Mouse (Mus musculus) liver, embryonic 15.5 days (tissue): ENCODE measurements around the gene Gadd45g. TPM values are rescaled to one million over a fixed set of nuclear protein-coding genes. Genes with fewer than 3 reads are reported as not detected.
A peak's percentile ranks its signal among the peaks of the same experiment; 100 is the strongest.
"Not testable (repeated sequence)": the region's sequence is repeated elsewhere in the genome, so short reads cannot be mapped to it uniquely, and the experiment has no call there.

Experiments used
- ATAC-seq: fragments of 200-750 bp; cut with Nextera tagmentation; 2 replicates; pipeline ENCODE4 v1.8.0; 2017; ENCODE audit warnings: moderate number of reproducible peaks, mild to moderate bottlenecking, moderate library complexity; ENCODE audit not compliant: insufficient read depth
- H3K27ac ChIP-seq: fragments of 300-500 bp; sonication (generic); replicated peaks from 2 replicates; pipeline ENCODE4 v1.5.1; 2015; ENCODE audit warnings: mild to moderate bottlenecking, inconsistent platforms
- H3K27me3 ChIP-seq: fragments of 300-500 bp; sonication (generic); 2 replicates; pipeline ENCODE4 v1.6.1; 2015; ENCODE audit warnings: mild to moderate bottlenecking, inconsistent platforms
- H3K36me3 ChIP-seq: fragments of 300-500 bp; sonication (generic); replicated peaks from 2 replicates; pipeline ENCODE4 v1.6.1; 2015; ENCODE audit warnings: moderate library complexity, mild to moderate bottlenecking, inconsistent platforms
- H3K4me1 ChIP-seq: fragments of 300-500 bp; sonication (generic); replicated peaks from 2 replicates; pipeline ENCODE4 v1.6.1; 2015; ENCODE audit warnings: inconsistent platforms
- H3K4me2 ChIP-seq: fragments of 300-500 bp; sonication (generic); 2 replicates; pipeline ENCODE4 v1.6.1; 2015; ENCODE audit warnings: moderate library complexity, mild to moderate bottlenecking, inconsistent platforms
- H3K4me3 ChIP-seq: fragments of 300-500 bp; sonication (generic); replicated peaks from 2 replicates; pipeline ENCODE4 v1.5.1; 2015; ENCODE audit warnings: mild to moderate bottlenecking, inconsistent platforms
- H3K9ac ChIP-seq: fragments of 300-500 bp; sonication (generic); 2 replicates; pipeline ENCODE4 v1.6.1; 2015; ENCODE audit warnings: moderate library complexity, mild to moderate bottlenecking, inconsistent platforms
- H3K9me3 ChIP-seq: fragments of 300-500 bp; sonication (generic); replicated peaks from 2 replicates; pipeline ENCODE4 v1.6.1; 2016; ENCODE audit warnings: inconsistent platforms
- WGBS: fragments of 180-500 bp; shearing (Covaris S2); methylation state at CpG from one replicate; pipeline ENCODE4 v1.1.7; 2015; ENCODE audit warnings: mixed read lengths; ENCODE audit not compliant: insufficient replicate concordance; 5-methylcytosine and 5-hydroxymethylcytosine counted together
- polyA plus RNA-seq: library from polyadenylated mRNA; unstranded; fragments of >200 nt; fragmentation: Nextera tagmentation; extraction: Ambion mirVana; gene quantifications from 2 replicates; pipeline ENCODE4 v1.2.1, GENCODE M21; 2015

Gadd45g gene
- polyA plus RNA-seq, 1 experiment from 2014 or later, result 14.0 TPM

DNA sequence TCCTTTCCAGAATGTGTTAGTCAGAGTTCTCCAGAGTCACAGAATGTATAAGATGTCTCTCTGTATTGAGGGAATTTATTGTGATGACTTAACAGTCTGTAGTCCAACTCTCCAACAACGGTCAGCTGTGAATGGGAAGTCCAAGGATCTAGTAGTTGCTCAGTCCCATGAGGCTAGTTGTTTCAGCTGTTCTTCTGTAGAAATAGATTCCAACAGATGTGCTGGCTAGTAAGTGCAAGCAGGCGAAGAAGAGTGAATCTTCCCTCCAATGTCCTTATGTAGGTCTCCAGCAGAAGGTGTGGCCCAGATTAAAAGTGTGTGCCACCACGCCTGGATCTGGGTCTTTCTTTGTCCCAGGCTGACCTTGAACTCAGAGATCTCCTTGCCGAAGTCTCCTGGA is 11.3 kb upstream of the Gadd45g start:
- H3K4me3 ChIP-seq, H3K9ac ChIP-seq, H3K36me3 ChIP-seq, H3K27me3 ChIP-seq, ATAC-seq, H3K9me3 ChIP-seq, H3K4me2 ChIP-seq, H3K27ac ChIP-seq: not testable (repeated sequence)
- WGBS, result 52% methylated on average over 4 of the region's 4 CpGs
- H3K4me1 ChIP-seq, result peaks cover 27% of the 10 kb centered on the region

GRCm38 (mm10) chr13:51837402-51837801 is 9.1 kb upstream of the Gadd45g start:
- 7% methylated on average over 5 of the region's 5 CpGs for WGBS
- Histone ChIP-seq H3K4me1 (peaks cover 49% of the 10 kb centered on the region), H3K36me3 (no peaks in the 10 kb centered on the region), H3K27ac (no peak overlapping the region), H3K4me2 (no peak overlapping the region), H3K4me3 (no peak overlapping the region), H3K9me3 (no peaks in the 10 kb centered on the region), H3K9ac (no peak overlapping the region), H3K27me3 (peaks cover 3% of the 10 kb centered on the region; the same call in 1 of the 2 replicates)
- no peak for ATAC-seq

GRCm38 (mm10) chr13:51839250-51840026 is 7.0 kb upstream of the Gadd45g start:
- Histone ChIP-seq H3K27me3 (peaks cover 14% of the 10 kb centered on the region), H3K36me3 (no peaks in the 10 kb centered on the region), H3K4me2 (peak overlapping the region; percentile 9; the same call in 1 of the 2 replicates), H3K4me3 (no peak overlapping the region), H3K4me1 (peaks cover 54% of the 10 kb centered on the region), H3K9ac (no peak overlapping the region), H3K27ac (no peak overlapping the region), H3K9me3 (no peaks in the 10 kb centered on the region)
- 7% methylated on average over 8 of the region's 8 CpGs for WGBS
- ATAC-seq, result no peak

DNA sequence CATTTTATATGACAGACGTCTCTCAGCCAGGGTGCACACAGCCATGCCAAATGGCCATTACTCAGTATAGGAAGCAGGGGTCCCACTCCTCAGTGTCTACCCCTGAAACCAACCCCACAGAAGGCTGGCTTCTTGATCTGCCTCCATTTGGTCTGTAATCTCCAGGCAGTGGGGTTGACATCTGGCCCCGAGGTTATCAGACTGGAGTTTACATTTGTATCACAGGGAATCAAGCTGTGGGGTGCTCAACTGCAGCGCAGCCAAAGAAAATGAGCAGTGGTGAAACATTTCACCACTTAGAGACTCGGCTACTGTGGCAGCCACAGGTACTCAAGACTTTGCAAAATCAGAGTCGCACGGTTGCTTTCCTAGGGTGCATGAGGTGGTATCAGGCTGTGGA is 5.8 kb upstream of the Gadd45g start:
- Histone ChIP-seq H3K36me3 (no peaks in the 10 kb centered on the region), H3K9me3 (no peaks in the 10 kb centered on the region), H3K4me2 (peak overlapping the region; percentile 65), H3K4me3 (no peak overlapping the region), H3K4me1 (peaks cover 60% of the 10 kb centered on the region), H3K27me3 (peaks cover 14% of the 10 kb centered on the region), H3K27ac (peak overlapping the region; percentile 74), H3K9ac (no peak overlapping the region)
- no peak for ATAC-seq
- WGBS, result 33% methylated on average over 6 of the region's 6 CpGs

GRCm38 (mm10) chr13:51841541-51842115 is 4.8 kb upstream of the Gadd45g start:
- Histone ChIP-seq H3K4me2 (peak overlapping the region; percentile 65), H3K9me3 (no peaks in the 10 kb centered on the region), H3K4me1 (peaks cover 68% of the 10 kb centered on the region), H3K4me3 (peak overlapping the region; percentile 26), H3K27ac (peak overlapping the region; percentile 74), H3K9ac (peak overlapping the region; percentile 32; the same call in 1 of the 2 replicates), H3K36me3 (no peaks in the 10 kb centered on the region), H3K27me3 (peaks cover 14% of the 10 kb centered on the region)
- peak; percentile 69 for ATAC-seq
- 9% methylated on average over 12 of the region's 12 CpGs for WGBS

DNA sequence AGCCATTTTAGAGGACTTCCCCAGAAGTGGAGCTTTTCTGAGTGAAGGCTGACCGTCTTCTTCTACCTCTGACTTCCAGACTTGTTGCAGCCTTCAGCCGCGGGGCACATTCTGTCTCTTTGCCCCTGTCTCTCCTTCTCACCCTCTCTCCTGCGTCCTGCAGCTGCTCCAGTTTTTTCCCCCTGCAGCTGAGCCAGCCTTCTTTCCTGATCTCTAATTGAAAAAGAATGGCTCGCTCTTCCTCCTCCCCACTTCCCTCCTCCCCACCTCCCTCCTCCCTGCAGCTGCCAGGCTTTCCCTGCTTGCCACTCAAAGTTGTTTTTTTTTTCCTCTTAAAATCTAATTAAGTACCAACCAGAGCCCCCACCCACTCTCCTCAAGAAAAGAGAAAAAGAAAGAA is 4.3 kb upstream of the Gadd45g start:
- Histone ChIP-seq H3K9ac (peak overlapping the region; percentile 30; the same call in 1 of the 2 replicates), H3K27me3 (peaks cover 14% of the 10 kb centered on the region), H3K9me3 (no peaks in the 10 kb centered on the region), H3K36me3 (no peaks in the 10 kb centered on the region), H3K4me2 (peak overlapping the region; percentile 65), H3K27ac (peak overlapping the region; percentile 74), H3K4me3 (peak overlapping the region; percentile 26), H3K4me1 (peaks cover 74% of the 10 kb centered on the region)
- no peak for ATAC-seq
- WGBS, result 12% methylated on average over 5 of the region's 5 CpGs

DNA sequence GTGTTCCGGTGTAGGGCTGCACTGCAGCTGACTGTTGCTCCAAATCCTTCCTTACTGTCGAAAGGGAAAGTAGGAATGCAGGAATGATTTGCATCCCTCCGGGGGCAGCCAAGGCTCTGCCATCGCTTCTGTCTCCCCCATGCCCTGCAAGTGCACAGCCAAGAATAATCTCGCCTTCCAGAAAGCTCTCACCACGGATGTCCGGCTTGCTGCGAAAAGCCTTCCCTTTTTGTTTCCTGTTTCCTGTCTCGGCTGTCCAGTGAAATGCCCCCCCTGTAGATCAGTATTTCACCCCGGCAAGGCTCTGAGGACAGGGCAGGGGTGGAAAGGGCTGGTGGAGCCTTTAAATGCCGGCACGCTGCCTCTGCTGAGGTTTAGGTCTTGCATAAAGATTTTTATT is 3.7 kb upstream of the Gadd45g start:
- peaks cover 14% of the 10 kb centered on the region for H3K27me3 ChIP-seq
- 8% methylated on average over 12 of the region's 12 CpGs for WGBS
- ATAC-seq, result no peak
- no peaks in the 10 kb centered on the region for H3K36me3 ChIP-seq
- H3K4me1 ChIP-seq, result peaks cover 80% of the 10 kb centered on the region
- peak overlapping the region; percentile 30; the same call in 1 of the 2 replicates for H3K9ac ChIP-seq
- H3K9me3 ChIP-seq, result no peaks in the 10 kb centered on the region
- peak overlapping the region; percentile 26; the same call in 1 of the 2 replicates for H3K4me3 ChIP-seq
- H3K4me2 ChIP-seq, result peak overlapping the region; percentile 65
- H3K27ac ChIP-seq, result peak overlapping the region; percentile 74

GRCm38 (mm10) chr13:51843298-51843697 is 3.2 kb upstream of the Gadd45g start:
- 45% methylated on average over 4 of the region's 4 CpGs for WGBS

DNA sequence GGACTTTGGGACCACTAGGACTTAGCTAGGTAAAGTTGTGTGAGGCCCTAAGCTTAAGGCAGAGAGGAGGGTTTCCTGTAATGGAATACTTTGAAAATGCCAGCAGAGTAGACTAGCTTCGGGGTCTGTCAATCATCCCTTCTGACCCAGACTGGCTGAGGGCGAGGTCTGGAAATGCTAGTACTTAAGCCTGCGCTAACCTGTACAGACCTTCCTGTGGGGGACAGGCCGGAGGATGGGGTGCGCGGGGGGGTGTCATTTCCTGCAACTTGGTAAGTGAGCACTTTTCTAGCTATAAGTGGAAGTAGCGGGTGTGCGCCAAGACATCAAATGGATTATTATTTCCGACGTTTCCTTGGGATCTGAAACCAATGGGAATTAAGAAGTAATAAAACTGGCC is 2.4 kb upstream of the Gadd45g start:
- H3K4me1 ChIP-seq, result peaks cover 91% of the 10 kb centered on the region
- H3K27ac ChIP-seq, result no peak overlapping the region
- H3K9ac ChIP-seq, result no peak overlapping the region
- H3K4me2 ChIP-seq, result no peak overlapping the region
- no peak for ATAC-seq
- H3K36me3 ChIP-seq, result no peaks in the 10 kb centered on the region
- 60% methylated on average over 10 of the region's 10 CpGs for WGBS
- peaks cover 13% of the 10 kb centered on the region for H3K27me3 ChIP-seq
- H3K9me3 ChIP-seq, result no peaks in the 10 kb centered on the region
- H3K4me3 ChIP-seq, result no peak overlapping the region

More at GRCm38 (mm10) chr13:51843298-51843697, 3.2 kb upstream of the Gadd45g start:
- Histone ChIP-seq H3K4me3 (no peak overlapping the region), H3K27ac (peak overlapping the region; percentile 74; the same call in 1 of the 2 replicates), H3K9ac (no peak overlapping the region; the same call in 1 of the 2 replicates), H3K4me1 (peaks cover 85% of the 10 kb centered on the region), H3K36me3 (no peaks in the 10 kb centered on the region), H3K4me2 (peak overlapping the region; percentile 65), H3K9me3 (no peaks in the 10 kb centered on the region), H3K27me3 (peaks cover 14% of the 10 kb centered on the region)
- ATAC-seq, result no peak

GRCm38 (mm10) chr13:51844661-51845060 is 1.8 kb upstream of the Gadd45g start:
- no peaks in the 10 kb centered on the region for H3K36me3 ChIP-seq
- no peaks in the 10 kb centered on the region for H3K9me3 ChIP-seq
- H3K9ac ChIP-seq, result no peak overlapping the region
- 7% methylated on average over 10 of the region's 10 CpGs for WGBS
- no peak overlapping the region for H3K27ac ChIP-seq
- no peak for ATAC-seq
- H3K4me3 ChIP-seq, result no peak overlapping the region
- peak overlapping the region; percentile 98 for H3K4me2 ChIP-seq
- H3K4me1 ChIP-seq, result peaks cover 91% of the 10 kb centered on the region
- H3K27me3 ChIP-seq, result peaks cover 11% of the 10 kb centered on the region

DNA sequence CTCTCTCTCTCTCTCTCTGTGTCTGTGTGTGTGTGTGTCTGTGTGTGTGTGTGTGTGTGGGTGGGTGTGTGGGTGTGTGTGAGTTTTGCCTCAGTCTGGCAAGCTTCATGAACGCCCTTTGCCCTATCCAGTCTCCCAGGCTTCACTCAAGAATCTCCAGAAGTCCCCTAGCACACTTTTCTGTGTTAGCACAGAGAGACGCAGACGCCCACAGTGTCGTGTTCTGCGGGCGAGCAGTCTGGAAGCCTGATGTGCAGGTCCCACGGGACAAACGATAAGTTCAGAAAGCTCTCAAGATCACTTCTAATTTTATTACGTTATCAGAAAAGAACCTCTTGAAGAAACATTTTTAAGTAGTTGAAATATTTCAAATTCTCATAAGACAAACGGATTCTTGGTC is 1.4 kb upstream of the Gadd45g start:
- Histone ChIP-seq H3K4me3 (peak overlapping the region; percentile 76), H3K27me3 (peaks cover 11% of the 10 kb centered on the region), H3K9me3 (no peaks in the 10 kb centered on the region), H3K4me1 (peaks cover 91% of the 10 kb centered on the region), H3K36me3 (no peaks in the 10 kb centered on the region), H3K9ac (peak overlapping the region; percentile 6; the same call in 1 of the 2 replicates), H3K27ac (peak overlapping the region; percentile 78), H3K4me2 (peak overlapping the region; percentile 98)
- WGBS, result 19% methylated on average over 10 of the region's 10 CpGs
- ATAC-seq, result no peak
